Mouse (Mus musculus): ENCODE results near the gene Ap1g2. TPM values are rescaled to one million over a fixed set of nuclear protein-coding genes. Genes with fewer than 3 reads are reported as not detected.

The Ap1g2 gene
- polyA plus RNA-seq, 1 experiment from 2014 or later, result 21.0 TPM

DNA sequence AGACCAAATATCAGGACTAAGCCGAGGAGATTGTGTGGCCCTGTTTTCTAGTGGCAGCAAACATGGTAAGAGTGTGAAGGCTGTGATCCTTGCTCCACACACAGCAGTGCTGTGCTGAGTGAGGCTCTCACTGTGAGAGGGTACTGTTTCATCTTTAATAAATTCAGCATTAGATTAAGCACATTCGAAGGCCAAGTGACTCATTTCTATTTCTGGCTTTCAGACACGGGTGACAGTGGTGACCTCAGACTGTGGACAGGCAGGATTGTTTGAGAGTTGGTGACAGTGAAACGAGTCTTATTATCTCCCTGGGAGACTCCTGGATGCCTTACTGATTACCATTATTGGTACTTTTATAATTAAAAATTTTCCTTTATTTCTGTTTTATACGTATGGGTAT, 19.3 kb upstream of the Ap1g2 start:
- WGBS, result 77% methylated on average over 5 of the region's 5 CpGs
- no peak overlapping the region for H3K4me3 ChIP-seq
- H3K9ac ChIP-seq, result no peak overlapping the region
- no peak overlapping the region for H3K27ac ChIP-seq
- no peaks in the 10 kb centered on the region for H3K36me3 ChIP-seq
- no peak overlapping the region for H3K4me2 ChIP-seq
- H3K27me3 ChIP-seq, result no peaks in the 10 kb centered on the region
- ATAC-seq (ENCODE audit: insufficient number of reproducible peaks, insufficient read depth, low FRiP score, low TSS enrichment, low read depth), result no peak
- no peaks in the 10 kb centered on the region for H3K9me3 ChIP-seq
- H3K4me1 ChIP-seq, result peaks cover 13% of the 10 kb centered on the region

DNA sequence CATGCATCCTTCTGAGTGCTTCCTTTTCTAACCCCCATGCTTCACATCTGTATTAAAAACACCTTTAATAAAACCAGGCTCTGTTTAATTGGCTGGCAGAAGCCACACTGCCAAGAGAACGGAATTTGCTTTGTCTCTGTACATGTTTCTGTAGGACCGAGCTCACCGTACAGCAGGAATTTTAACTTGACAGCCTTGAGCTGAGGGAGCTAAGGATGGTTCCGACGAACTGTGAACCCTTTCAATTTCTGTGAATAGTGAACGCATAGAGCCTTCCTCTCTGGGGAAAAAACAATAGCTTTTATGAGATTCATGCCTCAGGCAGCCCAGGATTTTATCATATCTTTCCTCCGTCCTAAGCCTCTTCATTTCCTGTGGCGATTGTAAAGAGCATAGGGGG, 16.0 kb upstream of the Ap1g2 start:
- peak overlapping the region; percentile 12; the same call in 1 of the 2 replicates for H3K4me3 ChIP-seq

DNA sequence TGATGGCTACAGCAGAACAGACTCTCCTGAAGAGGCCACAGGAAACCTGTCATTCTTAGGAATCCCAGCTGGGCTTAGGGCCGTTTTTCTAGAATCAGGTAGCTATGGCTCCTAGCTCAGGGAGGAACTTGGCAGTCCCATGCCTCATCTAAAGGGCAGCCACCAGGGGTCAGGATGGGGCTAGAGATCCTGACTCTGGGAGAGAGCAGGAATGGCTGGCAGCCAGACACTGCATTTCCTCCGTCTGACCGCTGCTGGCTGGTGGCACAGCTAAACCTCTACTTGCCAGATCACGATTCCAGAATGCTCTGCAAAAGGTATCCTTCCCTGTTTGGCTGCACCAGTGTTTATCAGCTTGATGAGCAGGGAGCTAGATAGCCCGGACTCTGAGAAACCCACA, 15.6 kb upstream of the Ap1g2 start:
- H3K9me3 ChIP-seq, result no peaks in the 10 kb centered on the region
- peak overlapping the region; percentile 45 for H3K4me2 ChIP-seq
- ATAC-seq (ENCODE audit: insufficient number of reproducible peaks, insufficient read depth, low FRiP score, low TSS enrichment, low read depth), result peak; percentile 75; the same call in 1 of the 2 replicates
- H3K27ac ChIP-seq, result peak overlapping the region; percentile 39; the same call in 1 of the 2 replicates
- no peaks in the 10 kb centered on the region for H3K36me3 ChIP-seq
- peak overlapping the region; percentile 12; the same call in 1 of the 2 replicates for H3K4me3 ChIP-seq
- peak overlapping the region; percentile 33; the same call in 1 of the 2 replicates for H3K9ac ChIP-seq
- 4% methylated on average over 5 of the region's 5 CpGs for WGBS
- H3K4me1 ChIP-seq, result peaks cover 16% of the 10 kb centered on the region
- H3K27me3 ChIP-seq, result peaks cover 11% of the 10 kb centered on the region

More for the DNA sequence above, 16.0 kb upstream of the Ap1g2 start:
- H3K9ac ChIP-seq, result peak overlapping the region; percentile 33; the same call in 1 of the 2 replicates
- peak overlapping the region; percentile 39; the same call in 1 of the 2 replicates for H3K27ac ChIP-seq
- H3K4me1 ChIP-seq, result peaks cover 13% of the 10 kb centered on the region
- peaks cover 7% of the 10 kb centered on the region for H3K27me3 ChIP-seq
- H3K36me3 ChIP-seq, result no peaks in the 10 kb centered on the region
- no peaks in the 10 kb centered on the region for H3K9me3 ChIP-seq
- 21% methylated on average over 8 of the region's 8 CpGs for WGBS
- ATAC-seq (ENCODE audit: insufficient number of reproducible peaks, insufficient read depth, low FRiP score, low TSS enrichment, low read depth), result no peak
- H3K4me2 ChIP-seq, result peak overlapping the region; percentile 45

DNA sequence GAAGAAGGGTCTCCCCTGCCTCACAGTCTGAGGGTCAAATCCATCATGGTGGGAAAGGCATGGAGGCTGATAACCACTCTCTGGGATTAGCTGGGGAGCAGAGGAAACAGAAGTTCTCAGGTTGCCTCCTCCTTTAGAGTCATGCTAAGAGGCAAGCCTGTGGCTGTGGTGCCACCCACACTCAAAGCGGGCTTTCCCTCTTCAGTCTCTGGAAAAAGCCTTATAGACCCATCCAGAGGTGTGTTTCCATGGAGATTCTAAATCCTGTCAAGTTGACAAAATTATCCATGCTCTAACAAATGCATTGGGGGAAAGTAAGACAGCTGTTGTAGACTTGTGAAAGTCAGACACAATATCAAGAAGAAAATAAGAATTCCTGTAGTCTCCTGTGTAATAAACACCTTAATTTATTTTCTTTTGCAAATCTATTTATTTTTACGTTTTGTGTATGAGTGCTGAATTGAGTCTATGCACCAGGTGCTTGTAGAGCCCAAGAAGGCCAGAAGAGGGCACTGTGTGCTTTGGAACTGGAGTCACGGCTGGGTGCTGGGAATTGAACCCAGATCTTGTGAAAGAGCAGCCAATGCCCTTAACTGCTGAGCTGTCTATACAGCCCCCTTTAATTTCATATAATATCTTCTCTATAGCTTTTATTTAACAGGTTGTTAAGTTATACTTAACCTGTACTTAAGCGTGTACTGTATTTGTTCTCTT, 13.2 kb upstream of the Ap1g2 start:
- H3K36me3 ChIP-seq, result no peaks in the 10 kb centered on the region
- peaks cover 37% of the 10 kb centered on the region for H3K4me1 ChIP-seq
- no peaks in the 10 kb centered on the region for H3K9me3 ChIP-seq
- H3K4me3 ChIP-seq, result no peak overlapping the region
- H3K27ac ChIP-seq, result no peak overlapping the region
- no peak for ATAC-seq (ENCODE audit: insufficient number of reproducible peaks, insufficient read depth, low FRiP score, low TSS enrichment, low read depth)
- peaks cover 34% of the 10 kb centered on the region for H3K27me3 ChIP-seq
- H3K9ac ChIP-seq, result no peak overlapping the region
- no peak overlapping the region for H3K4me2 ChIP-seq
- 72% methylated on average over 4 of the region's 4 CpGs for WGBS

DNA sequence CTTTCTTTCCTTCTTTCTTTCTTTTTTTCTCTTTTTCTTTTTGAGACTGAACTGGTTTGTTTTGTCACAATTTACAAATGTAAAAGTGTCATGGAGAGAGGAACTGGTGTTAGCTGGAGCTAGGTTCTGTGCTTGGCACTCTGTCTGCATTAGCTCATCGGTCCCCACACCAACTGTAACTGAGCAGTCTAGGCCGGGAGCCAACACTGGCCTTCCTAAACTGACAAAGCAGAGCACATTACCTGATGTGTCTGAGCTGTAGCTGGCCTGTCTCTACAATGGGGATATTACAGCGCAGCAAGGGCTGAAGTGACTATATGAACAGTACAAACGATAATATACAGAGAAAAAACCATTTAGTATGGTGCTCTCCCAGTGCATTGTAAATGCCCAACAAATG, 12.5 kb upstream of the Ap1g2 start:
- H3K27me3 ChIP-seq, result peaks cover 42% of the 10 kb centered on the region
- no peak overlapping the region for H3K9ac ChIP-seq
- H3K9me3 ChIP-seq, result no peaks in the 10 kb centered on the region
- 76% methylated on average over 4 of the region's 4 CpGs for WGBS
- no peak for ATAC-seq (ENCODE audit: insufficient number of reproducible peaks, insufficient read depth, low FRiP score, low TSS enrichment, low read depth)
- no peaks in the 10 kb centered on the region for H3K36me3 ChIP-seq
- H3K27ac ChIP-seq, result no peak overlapping the region
- peaks cover 44% of the 10 kb centered on the region for H3K4me1 ChIP-seq
- no peak overlapping the region for H3K4me3 ChIP-seq
- H3K4me2 ChIP-seq, result no peak overlapping the region

DNA sequence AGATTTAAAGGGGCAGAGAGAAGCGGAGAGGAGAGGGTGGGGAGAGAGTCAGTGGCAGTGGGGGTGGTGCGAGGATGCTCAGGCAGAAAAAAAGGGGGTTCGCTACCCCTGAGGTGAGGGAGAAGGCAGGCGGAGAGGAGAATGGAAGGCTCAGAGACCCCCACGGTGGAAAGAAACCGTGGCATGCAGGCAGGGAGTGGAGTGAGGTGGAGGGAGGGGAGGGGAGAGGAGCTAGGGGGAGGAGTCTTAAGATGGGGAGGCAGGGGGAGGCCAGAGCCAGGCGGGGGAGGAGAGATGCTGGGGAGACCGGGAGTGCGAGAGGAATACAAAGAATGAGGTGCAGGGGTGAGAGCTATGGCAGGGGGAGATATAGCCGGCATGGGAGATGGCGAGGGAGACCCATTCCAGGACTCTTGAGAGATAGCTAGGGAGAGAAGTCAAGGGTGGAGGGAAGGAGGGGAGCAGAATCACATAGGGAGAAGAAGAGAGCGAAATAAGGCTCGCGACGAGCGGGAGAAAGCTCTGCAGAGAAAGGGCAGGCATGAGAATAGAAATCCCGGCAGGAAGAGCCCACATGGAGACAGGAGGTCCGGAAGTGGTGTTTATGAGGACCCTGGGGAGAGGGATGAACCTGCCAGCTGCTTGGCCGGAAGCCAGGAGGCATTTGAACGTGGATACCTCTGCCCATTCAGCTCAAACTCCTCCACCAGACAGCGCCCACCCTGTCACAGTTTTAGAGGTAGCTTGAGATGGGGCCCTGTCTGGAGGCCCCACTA, 10.2 kb upstream of the Ap1g2 start, which contains the start of gene Jph4:
Gene Jph4 (minus strand): TSS at position 511 of the 776 bp plus-strand sequence.
- no peak for ATAC-seq (ENCODE audit: insufficient number of reproducible peaks, insufficient read depth, low FRiP score, low TSS enrichment, low read depth)
- peak within 1 kb of the TSS; percentile 16; the same call in 1 of the 2 replicates for H3K27ac ChIP-seq

DNA sequence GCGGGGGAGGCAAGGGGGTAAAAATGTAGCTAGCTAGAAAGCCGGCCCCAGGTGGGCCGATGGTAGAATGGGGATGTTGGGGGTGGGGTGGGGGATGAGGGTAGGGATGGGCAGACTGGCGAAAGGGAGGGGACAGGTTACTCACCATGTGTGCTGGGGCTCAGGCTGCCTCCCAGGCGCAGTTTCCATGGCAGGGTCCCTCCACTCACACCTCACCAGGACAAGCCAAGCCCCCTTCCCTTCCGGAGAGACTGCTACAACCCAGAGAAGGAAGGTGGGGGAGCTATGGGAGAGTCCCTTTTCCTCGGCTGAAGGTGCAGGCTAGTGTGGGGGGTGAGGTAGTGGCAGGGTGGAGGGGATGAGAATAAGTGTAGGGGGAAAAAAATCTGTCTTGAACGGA, 9.5 kb upstream of the Ap1g2 start:
- Histone ChIP-seq H3K4me1 (peaks cover 35% of the 10 kb centered on the region), H3K4me2 (peak overlapping the region; percentile 99), H3K9me3 (no peaks in the 10 kb centered on the region), H3K4me3 (peak overlapping the region; percentile 66), H3K27ac (peak overlapping the region; percentile 16; the same call in 1 of the 2 replicates), H3K27me3 (peaks cover 68% of the 10 kb centered on the region), H3K9ac (peak overlapping the region; percentile 77; the same call in 1 of the 2 replicates), H3K36me3 (no peaks in the 10 kb centered on the region)
- WGBS, result 3% methylated on average over 8 of the region's 8 CpGs
- ATAC-seq (ENCODE audit: insufficient number of reproducible peaks, insufficient read depth, low FRiP score, low TSS enrichment, low read depth), result no peak

More for the DNA sequence above, 10.2 kb upstream of the Ap1g2 start, which contains the start of gene Jph4:
- H3K9ac ChIP-seq, result 0 out of 2 replicates have a peak within 1 kb of the TSS, but pooled peaks have one; percentile 77
- peaks cover 62% of the 10 kb centered on the region for H3K27me3 ChIP-seq
- peak within 1 kb of the TSS; percentile 66 for H3K4me3 ChIP-seq
- 4% methylated on average over 21 of the region's 21 CpGs for WGBS
- H3K4me2 ChIP-seq, result peak within 1 kb of the TSS; percentile 99
- no peaks in the 10 kb centered on the region for H3K36me3 ChIP-seq
- peaks cover 35% of the 10 kb centered on the region for H3K4me1 ChIP-seq
- no peaks in the 10 kb centered on the region for H3K9me3 ChIP-seq

DNA sequence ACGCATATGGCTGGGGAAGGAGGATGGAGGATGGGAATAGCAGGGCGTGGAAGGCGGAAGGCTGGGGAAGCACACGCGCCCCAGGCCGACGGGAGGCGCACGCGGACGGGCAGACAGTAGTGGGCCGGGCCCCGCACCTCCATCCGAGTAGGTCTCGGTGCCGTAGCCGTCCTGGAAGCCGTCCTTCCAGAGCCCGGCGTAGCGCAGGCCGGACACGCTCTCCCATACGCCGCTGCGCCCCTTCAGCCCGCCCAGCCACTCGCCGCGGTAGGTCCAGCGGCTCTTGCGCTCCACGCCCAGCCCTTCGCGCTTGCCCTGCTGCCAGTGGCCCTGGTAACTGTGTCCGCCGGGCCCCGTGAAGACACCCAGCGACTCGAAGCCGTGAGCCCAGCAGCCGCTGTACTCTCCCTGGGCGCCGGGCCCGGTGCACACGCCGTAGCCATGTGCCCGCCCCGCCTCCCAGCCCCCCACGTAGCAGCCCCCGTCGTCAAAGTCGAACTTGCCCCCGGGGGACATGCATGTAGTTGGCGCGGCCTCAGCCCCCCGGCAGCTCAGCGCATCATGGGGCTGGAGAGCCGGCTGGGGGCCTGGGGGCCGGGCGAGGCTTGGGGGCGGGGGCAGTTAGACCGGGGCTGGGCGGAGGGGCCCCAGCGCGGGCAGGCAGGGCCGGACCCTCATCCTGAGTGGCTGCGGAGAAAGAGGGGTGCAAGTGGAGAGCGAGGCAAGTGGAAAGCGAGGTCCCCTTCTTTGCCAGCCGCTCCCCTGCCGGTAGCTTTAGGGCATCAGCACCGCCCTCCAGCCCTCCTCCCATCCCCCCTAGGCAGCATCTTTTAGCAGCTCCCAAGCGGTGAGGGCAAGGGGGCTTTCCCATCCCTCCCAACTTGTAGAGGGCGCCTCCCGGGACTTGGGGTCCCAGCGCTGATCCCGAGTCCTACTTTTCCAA, 8.6 kb upstream of the Ap1g2 start:
- H3K4me2 ChIP-seq, result peak overlapping the region; percentile 99
- peak; percentile 53 for ATAC-seq (ENCODE audit: insufficient number of reproducible peaks, insufficient read depth, low FRiP score, low TSS enrichment, low read depth)
- H3K9me3 ChIP-seq, result no peaks in the 10 kb centered on the region
- peaks cover 35% of the 10 kb centered on the region for H3K4me1 ChIP-seq
- peak overlapping the region; percentile 66 for H3K4me3 ChIP-seq
- peak overlapping the region; percentile 77 for H3K9ac ChIP-seq
- H3K27ac ChIP-seq, result peak overlapping the region; percentile 39; the same call in 1 of the 2 replicates
- H3K27me3 ChIP-seq, result peaks cover 76% of the 10 kb centered on the region
- WGBS, result under 1% methylated on average over 77 of the region's 78 CpGs
- no peaks in the 10 kb centered on the region for H3K36me3 ChIP-seq

DNA sequence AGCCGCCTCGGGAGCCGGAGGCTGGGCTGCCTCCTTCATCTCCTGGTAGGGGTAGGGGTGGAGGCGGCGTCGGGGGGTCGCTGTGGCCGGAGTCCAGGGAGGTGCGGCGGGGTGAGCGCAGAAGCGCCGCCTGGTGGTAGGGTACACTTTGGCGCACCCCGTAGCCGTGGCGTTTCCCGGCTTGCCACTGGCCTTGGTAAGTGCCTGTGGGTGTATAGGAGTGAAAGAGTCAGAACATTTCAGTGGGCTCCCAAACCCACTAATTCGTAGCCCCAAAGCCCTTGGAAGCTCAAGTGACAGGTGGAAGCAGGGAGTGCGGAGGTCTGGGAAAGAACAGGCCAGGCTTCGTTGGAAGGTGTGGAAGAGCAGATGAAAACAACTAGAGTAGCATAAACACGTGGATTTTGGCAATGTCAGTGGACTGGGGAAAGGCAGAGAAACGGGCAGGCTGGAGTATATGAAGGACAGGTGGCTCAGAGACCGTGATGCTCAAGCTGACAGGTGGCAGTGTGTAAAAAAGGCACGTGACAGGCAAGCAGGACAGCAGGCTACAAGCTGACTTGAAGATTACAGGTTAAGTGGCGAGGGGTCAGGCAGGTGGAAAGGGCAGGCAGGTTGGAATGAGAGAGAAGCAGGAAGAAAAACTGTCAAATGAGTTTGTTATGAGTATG, 7.7 kb upstream of the Ap1g2 start:
- no peak for ATAC-seq (ENCODE audit: insufficient number of reproducible peaks, insufficient read depth, low FRiP score, low TSS enrichment, low read depth)
- H3K9ac ChIP-seq, result peak overlapping the region; percentile 77; the same call in 1 of the 2 replicates
- H3K27me3 ChIP-seq, result peaks cover 85% of the 10 kb centered on the region
- H3K4me3 ChIP-seq, result peak overlapping the region; percentile 66
- no peaks in the 10 kb centered on the region for H3K9me3 ChIP-seq
- no peaks in the 10 kb centered on the region for H3K36me3 ChIP-seq
- 20% methylated on average over 26 of the region's 26 CpGs for WGBS
- H3K4me1 ChIP-seq, result peaks cover 41% of the 10 kb centered on the region
- H3K27ac ChIP-seq, result no peak overlapping the region
- H3K4me2 ChIP-seq, result peak overlapping the region; percentile 99

DNA sequence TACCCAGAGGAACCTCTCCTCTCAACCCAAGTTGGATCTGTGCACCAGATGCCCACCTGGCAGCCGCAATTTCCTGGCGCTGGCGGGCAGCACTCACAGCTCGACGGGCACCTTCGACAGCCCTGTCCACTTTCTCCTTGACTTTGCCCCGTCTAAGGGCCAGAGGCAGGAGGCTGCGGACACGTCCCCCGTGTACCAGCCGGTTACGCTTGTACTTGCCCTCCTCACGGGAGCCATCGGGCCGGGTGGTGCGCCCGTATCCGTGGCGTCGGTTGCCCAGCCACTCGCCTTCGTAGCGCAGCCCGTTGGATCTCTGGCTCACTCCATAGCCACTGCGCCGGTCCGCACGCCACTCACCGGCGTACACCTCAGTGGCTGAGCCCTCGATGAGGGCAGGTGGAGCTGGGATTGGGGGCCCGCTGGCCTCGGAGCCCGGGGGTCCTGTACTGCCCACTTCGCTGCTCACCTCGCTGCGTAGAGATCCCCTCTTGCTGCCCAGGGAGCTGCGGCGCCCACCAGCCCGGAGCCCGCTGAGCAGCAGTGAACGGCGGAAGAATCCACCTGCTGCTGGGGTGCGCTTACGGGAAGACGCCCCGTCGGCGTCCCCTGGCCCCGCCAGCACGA, 7.1 kb upstream of the Ap1g2 start:
- Histone ChIP-seq H3K4me3 (peak overlapping the region; percentile 66; the same call in 1 of the 2 replicates), H3K9ac (no peak overlapping the region), H3K27ac (no peak overlapping the region), H3K9me3 (no peaks in the 10 kb centered on the region), H3K4me1 (peaks cover 47% of the 10 kb centered on the region), H3K36me3 (no peaks in the 10 kb centered on the region), H3K27me3 (peaks cover 92% of the 10 kb centered on the region), H3K4me2 (peak overlapping the region; percentile 99; the same call in 1 of the 2 replicates)
- WGBS, result 77% methylated on average over 51 of the region's 51 CpGs
- no peak for ATAC-seq (ENCODE audit: insufficient number of reproducible peaks, insufficient read depth, low FRiP score, low TSS enrichment, low read depth)
